Mouse (Mus musculus): Measurements from ENCODE around the gene Rnf24. TPM values are rescaled to one million over a fixed set of nuclear protein-coding genes. Genes with fewer than 3 reads are reported as not detected.

The Rnf24 gene
- total and polyA plus RNA-seq, 3 experiments: 3.9 to 14.7 (median 3.9) TPM

DNA sequence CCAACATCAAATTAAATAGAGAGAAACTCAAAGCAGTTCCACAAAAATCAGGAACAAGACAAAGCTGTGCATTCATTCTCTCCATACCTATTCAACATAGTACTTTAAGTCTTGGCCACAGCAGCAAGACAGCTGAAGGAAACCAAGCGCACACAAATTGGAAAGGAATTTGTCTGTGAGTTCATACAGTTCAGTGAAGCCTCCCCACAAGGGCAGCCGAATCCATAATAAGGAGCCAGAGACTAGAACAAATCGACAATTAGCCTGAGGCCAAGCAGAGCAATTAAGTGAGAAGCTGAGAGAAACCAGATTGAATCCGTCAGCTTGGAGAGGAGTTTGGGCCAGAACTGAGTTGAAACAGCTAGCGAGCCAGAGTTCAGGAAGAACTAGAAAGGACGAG lies 33.3 kb downstream of the Rnf24 start:
- no peak overlapping the region for H3K4me3 ChIP-seq (replicated peaks in 1 of 3; ENCODE audit: low read depth in 2 of 3, low read length in 2 of 3, poor library complexity in 1 of 3)
- peaks cover 0 to 13% of the 10 kb centered on the region in 2 experiments for H3K36me3 ChIP-seq (replicated peaks in 1 of 2; ENCODE audit: control insufficient read depth in 1 of 2, insufficient read depth in 1 of 2, low read length in 1 of 2)
- no peak overlapping the region for H3K27ac ChIP-seq (ENCODE audit: insufficient read depth, low read depth)
- peaks cover 5 to 20% of the 10 kb centered on the region in 2 experiments for H3K4me1 ChIP-seq (ENCODE audit: control insufficient read depth in 1 of 2, insufficient read depth in 2 of 2)
- in situ Hi-C loops (cut with MboI; ENCODE audit: low pct_ligation_motif_present, low pct_unique_long_range_greater_than_20kb, low sequenced_read_pairs): no loop called here
- no peak overlapping the region for H3K9ac ChIP-seq (ENCODE audit: insufficient read depth, low read depth)
- TF ChIP-seq MAFK (IDR thresholded peaks at IDR 0.05; ENCODE audit: insufficient replicate concordance, low read length) (no peak), UBTF (IDR thresholded peaks at IDR 0.05; ENCODE audit: low read depth, low read length) (no peak), MAZ (IDR thresholded peaks at IDR 0.05; ENCODE audit: low read depth, low read length) (no peak), SMC3 (IDR thresholded peaks at IDR 0.05; ENCODE audit: low read depth, low read length) (no peak), USF1 (IDR thresholded peaks at IDR 0.05; ENCODE audit: low read depth, low read length) (no peak), USF2 (conservative IDR thresholded peaks at IDR 0.05; ENCODE audit: low read depth, low read length) (no peak), CHD2 (IDR thresholded peaks at IDR 0.05; ENCODE audit: low read length) (no peak)
- no peak overlapping the region for H3K4me2 ChIP-seq (ENCODE audit: insufficient read depth, low read depth, poor library complexity, severe bottlenecking)
- H3K9me3 ChIP-seq (replicated peaks; ENCODE audit: low read length): no peaks in the 10 kb centered on the region
- no peak for DNase-seq (ENCODE audit: extremely low read depth)
- no peaks in the 10 kb centered on the region for H3K27me3 ChIP-seq (replicated peaks)
- dilution Hi-C loops (cut with MboI; ENCODE audit: extremely low pct_ligation_motif_present, extremely low pct_unique_long_range_greater_than_20kb, low sequenced_read_pairs): no loop called here
- peaks cover 44% of the 10 kb centered on the region for H3K79me2 ChIP-seq (replicated peaks; ENCODE audit: control insufficient read depth, extremely low read depth, insufficient read depth, poor library complexity, severe bottlenecking)

- no peaks in the 10 kb centered on the region for H3K9me3 ChIP-seq (replicated peaks; ENCODE audit: low read length)
These were observed 36.5 kb downstream of the Rnf24 start for GRCm38 (mm10) chr2:131316167-131316566.

GRCm38 (mm10) chr2:131309296-131309695 lies 43.4 kb downstream of the Rnf24 start:
- H3K4me3 ChIP-seq (replicated peaks in 1 of 3; ENCODE audit: low read depth in 2 of 3, low read length in 2 of 3, poor library complexity in 1 of 3): no peak overlapping the region
- in situ Hi-C loops (cut with MboI; ENCODE audit: low pct_ligation_motif_present, low pct_unique_long_range_greater_than_20kb, low sequenced_read_pairs) (no loop called here), dilution Hi-C loops (cut with MboI; ENCODE audit: extremely low pct_ligation_motif_present, extremely low pct_unique_long_range_greater_than_20kb, low sequenced_read_pairs) (no loop called here)
- peaks cover 6 to 10% of the 10 kb centered on the region in 2 experiments; a peak in 3 of 4 replicates for H3K4me1 ChIP-seq (ENCODE audit: control insufficient read depth in 1 of 2, insufficient read depth in 2 of 2)
- H3K4me2 ChIP-seq (ENCODE audit: insufficient read depth, low read depth, poor library complexity, severe bottlenecking): no peak overlapping the region
- H3K79me2 ChIP-seq (replicated peaks; ENCODE audit: control insufficient read depth, extremely low read depth, insufficient read depth, poor library complexity, severe bottlenecking): peaks cover 5% of the 10 kb centered on the region
- no peak overlapping the region for H3K27ac ChIP-seq (ENCODE audit: insufficient read depth, low read depth)
- H3K27me3 ChIP-seq (replicated peaks): no peaks in the 10 kb centered on the region
- peaks cover 12 to 29% of the 10 kb centered on the region in 2 experiments for H3K36me3 ChIP-seq (replicated peaks in 1 of 2; ENCODE audit: control insufficient read depth in 1 of 2, insufficient read depth in 1 of 2, low read length in 1 of 2)
- no peaks in the 10 kb centered on the region for H3K9me3 ChIP-seq (replicated peaks; ENCODE audit: low read length)
- DNase-seq (ENCODE audit: extremely low read depth): no peak
- H3K9ac ChIP-seq (ENCODE audit: insufficient read depth, low read depth): no peak overlapping the region
- TF ChIP-seq CHD2 (IDR thresholded peaks at IDR 0.05; ENCODE audit: low read length): no peak
- no peak for TF ChIP-seq MXI1 (IDR thresholded peaks at IDR 0.05; ENCODE audit: low read depth, low read length)
- TF ChIP-seq USF1 (IDR thresholded peaks at IDR 0.05; ENCODE audit: low read depth, low read length): no peak
- no peak for TF ChIP-seq E2F4 (IDR thresholded peaks at IDR 0.05; ENCODE audit: insufficient replicate concordance, low read depth, low read length)
- TF ChIP-seq NELFE (IDR thresholded peaks at IDR 0.05; ENCODE audit: low read depth, low read length): no peak
- TF ChIP-seq ZNF384 (IDR thresholded peaks at IDR 0.05; ENCODE audit: low read depth, low read length): no peak
- TF ChIP-seq ZKSCAN1 (IDR thresholded peaks at IDR 0.05; ENCODE audit: borderline replicate concordance, low read depth, low read length): no peak
- no peak for TF ChIP-seq MAFK (IDR thresholded peaks at IDR 0.05; ENCODE audit: insufficient replicate concordance, low read length)
- no peak for TF ChIP-seq SIN3A (IDR thresholded peaks at IDR 0.05; ENCODE audit: low read length)
- TF ChIP-seq MYC (IDR thresholded peaks at IDR 0.05; ENCODE audit: low read depth, low read length): no peak
- no peak for TF ChIP-seq ZC3H11A (IDR thresholded peaks at IDR 0.05; ENCODE audit: low read depth, low read length)
- no peak for TF ChIP-seq HCFC1 (IDR thresholded peaks at IDR 0.05; ENCODE audit: low read depth, low read length)
- no peak for TF ChIP-seq ETS1 (conservative IDR thresholded peaks at IDR 0.05; ENCODE audit: low read depth, low read length)
- no peak for TF ChIP-seq JUND (conservative IDR thresholded peaks at IDR 0.05; ENCODE audit: low read depth, low read length)
- no peak for TF ChIP-seq POLR2AphosphoS2 (IDR thresholded peaks at IDR 0.05; ENCODE audit: low read depth, low read length)
- TF ChIP-seq EP300 (IDR thresholded peaks at IDR 0.05; ENCODE audit: low read length): no peak
- TF ChIP-seq TBP (conservative IDR thresholded peaks at IDR 0.05; ENCODE audit: low read depth, low read length): no peak

More at GRCm38 (mm10) chr2:131316167-131316566, 36.5 kb downstream of the Rnf24 start:
- no peak for DNase-seq (ENCODE audit: extremely low read depth)
- dilution Hi-C loops (cut with MboI; ENCODE audit: extremely low pct_ligation_motif_present, extremely low pct_unique_long_range_greater_than_20kb, low sequenced_read_pairs): no loop called here
- no peak overlapping the region for H3K4me2 ChIP-seq (ENCODE audit: insufficient read depth, low read depth, poor library complexity, severe bottlenecking)
- H3K36me3 ChIP-seq (replicated peaks in 1 of 2; ENCODE audit: control insufficient read depth in 1 of 2, insufficient read depth in 1 of 2, low read length in 1 of 2): peaks cover 3 to 19% of the 10 kb centered on the region in 2 experiments
- no peak for TF ChIP-seq CHD1 (IDR thresholded peaks at IDR 0.05; ENCODE audit: low read depth, low read length)
- no peak for TF ChIP-seq EP300 (IDR thresholded peaks at IDR 0.05; ENCODE audit: low read length)
- no peak for TF ChIP-seq E2F4 (IDR thresholded peaks at IDR 0.05; ENCODE audit: insufficient replicate concordance, low read depth, low read length)
- TF ChIP-seq USF2 (conservative IDR thresholded peaks at IDR 0.05; ENCODE audit: low read depth, low read length): no peak
- H3K27me3 ChIP-seq (replicated peaks): no peaks in the 10 kb centered on the region
- H3K4me3 ChIP-seq (replicated peaks in 1 of 3; ENCODE audit: low read depth in 2 of 3, low read length in 2 of 3, poor library complexity in 1 of 3): no peak overlapping the region
- peaks cover 35% of the 10 kb centered on the region for H3K79me2 ChIP-seq (replicated peaks; ENCODE audit: control insufficient read depth, extremely low read depth, insufficient read depth, poor library complexity, severe bottlenecking)
- H3K4me1 ChIP-seq (ENCODE audit: control insufficient read depth in 1 of 2, insufficient read depth in 2 of 2): peaks cover 3 to 8% of the 10 kb centered on the region in 2 experiments
- in situ Hi-C loops (cut with MboI; ENCODE audit: low pct_ligation_motif_present, low pct_unique_long_range_greater_than_20kb, low sequenced_read_pairs): no loop called here
- no peak overlapping the region for H3K9ac ChIP-seq (ENCODE audit: insufficient read depth, low read depth)
- H3K27ac ChIP-seq (ENCODE audit: insufficient read depth, low read depth): no peak overlapping the region
